Mouse (Mus musculus): ENCODE results near the gene Arhgap22. TPM values are rescaled to one million over a fixed set of nuclear protein-coding genes. Genes with fewer than 3 reads are reported as not detected.
A peak's percentile ranks its signal among the peaks of the same experiment; 100 is the strongest.

Gene Arhgap22
- total and polyA plus RNA-seq, 3 experiments = 0.17 to 0.39 (median 0.29) TPM

DNA sequence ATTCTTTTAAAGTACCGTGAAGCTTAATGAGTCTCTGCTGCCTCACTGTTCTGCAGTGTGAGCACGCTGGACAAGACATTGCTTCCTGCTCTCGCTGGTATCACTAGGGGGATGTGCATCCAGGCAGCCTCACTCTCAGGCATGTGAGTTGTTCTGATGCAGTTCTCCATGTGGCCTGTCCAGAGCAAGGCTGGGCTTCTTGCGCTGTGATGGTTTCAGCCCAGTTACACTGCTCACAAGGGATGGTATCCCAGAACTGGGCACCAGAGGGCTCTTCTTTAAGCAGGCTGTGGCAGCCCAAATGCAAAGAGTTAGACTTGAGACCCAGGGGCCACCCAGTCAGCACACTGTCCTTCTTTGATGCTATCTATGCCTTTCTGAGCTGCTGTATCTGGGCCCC is 101.9 kb downstream of the Arhgap22 start:
- in situ Hi-C loops (cut with MboI; ENCODE audit: low pct_ligation_motif_present, low pct_unique_long_range_greater_than_20kb, low sequenced_read_pairs) = no loop called here
- H3K4me3 ChIP-seq (replicated peaks in 1 of 3; ENCODE audit: low read depth in 2 of 3, low read length in 2 of 3, poor library complexity in 1 of 3) = no peak overlapping the region
- H3K9ac ChIP-seq (ENCODE audit: insufficient read depth, low read depth) = no peak overlapping the region
- no peak overlapping the region for H3K4me2 ChIP-seq (ENCODE audit: insufficient read depth, low read depth, poor library complexity, severe bottlenecking)
- H3K4me1 ChIP-seq (ENCODE audit: control insufficient read depth in 1 of 2, insufficient read depth in 2 of 2) = peaks cover 2 to 8% of the 10 kb centered on the region in 2 experiments; a peak in 2 of 4 replicates
- TF ChIP-seq UBTF (IDR thresholded peaks at IDR 0.05; ENCODE audit: low read depth, low read length) = no peak
- TF ChIP-seq KAT2A (IDR thresholded peaks at IDR 0.05; ENCODE audit: insufficient replicate concordance, low read length) = no peak
- TF ChIP-seq NRF1 (IDR thresholded peaks at IDR 0.05; ENCODE audit: low read depth, low read length) = no peak
- no peak for TF ChIP-seq RCOR1 (conservative IDR thresholded peaks at IDR 0.05; ENCODE audit: low read depth, low read length)
- peak; percentile 57 for TF ChIP-seq SMC3 (IDR thresholded peaks at IDR 0.05; ENCODE audit: low read depth, low read length)
- TF ChIP-seq JUND (conservative IDR thresholded peaks at IDR 0.05; ENCODE audit: low read depth, low read length) = no peak
- no peak for TF ChIP-seq JUN (IDR thresholded peaks at IDR 0.05; ENCODE audit: insufficient read depth, low read depth, low read length)
- no peak for TF ChIP-seq PAX5 (IDR thresholded peaks at IDR 0.05; ENCODE audit: low read length)
- TF ChIP-seq RAD21 (IDR thresholded peaks at IDR 0.05; ENCODE audit: low read depth, low read length) = peak; percentile 12
- no peak for TF ChIP-seq BHLHE40 (IDR thresholded peaks at IDR 0.05; ENCODE audit: low read depth, low read length)
- TF ChIP-seq ZMIZ1 (IDR thresholded peaks at IDR 0.05; ENCODE audit: low read depth, low read length) = no peak
- no peak for TF ChIP-seq MXI1 (IDR thresholded peaks at IDR 0.05; ENCODE audit: low read depth, low read length)
- peak; percentile 10 to 54; a peak in 2 of 4 replicates for TF ChIP-seq CTCF (conservative IDR thresholded peaks at IDR 0.05 in 1 of 2, IDR thresholded peaks at IDR 0.05 in 1 of 2; ENCODE audit: low read depth in 2 of 2, low read length in 2 of 2)
- dilution Hi-C loops (cut with MboI; ENCODE audit: extremely low pct_ligation_motif_present, extremely low pct_unique_long_range_greater_than_20kb, low sequenced_read_pairs) = no loop called here
- H3K79me2 ChIP-seq (replicated peaks; ENCODE audit: control insufficient read depth, extremely low read depth, insufficient read depth, poor library complexity, severe bottlenecking) = no peaks in the 10 kb centered on the region
- no peaks in the 10 kb centered on the region for H3K36me3 ChIP-seq (replicated peaks in 1 of 2; ENCODE audit: control insufficient read depth in 1 of 2, insufficient read depth in 1 of 2, low read length in 1 of 2)
- DNase-seq (ENCODE audit: extremely low read depth) = no peak
- peaks cover 43% of the 10 kb centered on the region for H3K27me3 ChIP-seq (replicated peaks)
- no peak overlapping the region for H3K27ac ChIP-seq (ENCODE audit: insufficient read depth, low read depth)
- peaks cover 11% of the 10 kb centered on the region for H3K9me3 ChIP-seq (replicated peaks; ENCODE audit: low read length)

- no peak for TF ChIP-seq NELFE (IDR thresholded peaks at IDR 0.05; ENCODE audit: low read depth, low read length)
- TF ChIP-seq ZC3H11A (IDR thresholded peaks at IDR 0.05; ENCODE audit: low read depth, low read length) = no peak
- no peak for TF ChIP-seq POLR2A (IDR thresholded peaks at IDR 0.05; ENCODE audit: low read depth, low read length)
- Histone ChIP-seq H3K9me3 (replicated peaks; ENCODE audit: low read length) (peaks cover 11% of the 10 kb centered on the region), H3K4me3 (replicated peaks in 1 of 3; ENCODE audit: low read depth in 2 of 3, low read length in 2 of 3, poor library complexity in 1 of 3) (no peak overlapping the region), H3K4me1 (ENCODE audit: control insufficient read depth in 1 of 2, insufficient read depth in 2 of 2) (peaks cover 2 to 27% of the 10 kb centered on the region in 2 experiments; a peak in 2 of 4 replicates), H3K36me3 (replicated peaks in 1 of 2; ENCODE audit: control insufficient read depth in 1 of 2, insufficient read depth in 1 of 2, low read length in 1 of 2) (no peaks in the 10 kb centered on the region), H3K27ac (ENCODE audit: insufficient read depth, low read depth) (no peak overlapping the region), H3K27me3 (replicated peaks) (peaks cover 35% of the 10 kb centered on the region), H3K79me2 (replicated peaks; ENCODE audit: control insufficient read depth, extremely low read depth, insufficient read depth, poor library complexity, severe bottlenecking) (no peaks in the 10 kb centered on the region), H3K4me2 (ENCODE audit: insufficient read depth, low read depth, poor library complexity, severe bottlenecking) (no peak overlapping the region), H3K9ac (ENCODE audit: insufficient read depth, low read depth) (no peak overlapping the region)
- DNase-seq (ENCODE audit: extremely low read depth) = no peak
- in situ Hi-C loops (cut with MboI; ENCODE audit: low pct_ligation_motif_present, low pct_unique_long_range_greater_than_20kb, low sequenced_read_pairs) = no loop called here
- dilution Hi-C loops (cut with MboI; ENCODE audit: extremely low pct_ligation_motif_present, extremely low pct_unique_long_range_greater_than_20kb, low sequenced_read_pairs) = no loop called here
Measured at GRCm38 (mm10) chr14:33317946-33318345, 104.1 kb downstream of the Arhgap22 start.

All from CH12.LX (cell line).